9 mouse cellular contexts compared by ENCODE assay signal in genomic region chr12:99319171-99319570, GRCm38 (mm10).
"Had no signal": no experiment of that assay in that cellular context is flagged by ENCODE, and none has a peak within 500 bp of the region (broad histone marks: within the 10 kb centered on the region; RNA-seq: fewer than 3 reads in every experiment).

No protein-coding gene starts in this region.

- H3K4me3 ChIP-seq: limb, embryonic 10.5 days; liver, embryonic 12.5 days; midbrain, embryonic 12.5 days had no signal

- H3K27ac ChIP-seq: limb, embryonic 10.5 days; liver, embryonic 12.5 days; midbrain, embryonic 12.5 days had no signal

- H3K9me3 ChIP-seq: limb, embryonic 10.5 days; liver, embryonic 12.5 days had no signal

- H3K4me2 ChIP-seq: liver, embryonic 12.5 days; lung, embryonic 14.5 days; midbrain, embryonic 12.5 days had no signal

- H3K9ac ChIP-seq: liver, embryonic 12.5 days; lung, embryonic 14.5 days; midbrain, embryonic 12.5 days had no signal

- ATAC-seq: intestine, postnatal 0 days; liver, embryonic 12.5 days; midbrain, embryonic 16.5 days had no signal

- H3K36me3 ChIP-seq: liver, embryonic 12.5 days had no signal

- H3K27me3 ChIP-seq: liver, embryonic 12.5 days; midbrain, embryonic 12.5 days had no signal

- DNase-seq: lung, embryonic 14.5 days; right cerebral cortex, adult 18-20 months; right cerebral cortex, postnatal 25 days; thymus, postnatal 36 days had no signal
